Mouse (Mus musculus): ENCODE data around the gene Pax5. TPM values are rescaled to one million over a fixed set of nuclear protein-coding genes. Genes with fewer than 3 reads are reported as not detected.
"Not testable (repeated sequence)": the region's sequence is repeated elsewhere in the genome, so short reads cannot be mapped to it uniquely, and the experiment has no call there.

Gene Pax5
- 0.75 and 0.99 TPM in 2 replicates for polyA plus RNA-seq (2015; fragmentation: Nextera tagmentation; extraction: Ambion mirVana)

DNA sequence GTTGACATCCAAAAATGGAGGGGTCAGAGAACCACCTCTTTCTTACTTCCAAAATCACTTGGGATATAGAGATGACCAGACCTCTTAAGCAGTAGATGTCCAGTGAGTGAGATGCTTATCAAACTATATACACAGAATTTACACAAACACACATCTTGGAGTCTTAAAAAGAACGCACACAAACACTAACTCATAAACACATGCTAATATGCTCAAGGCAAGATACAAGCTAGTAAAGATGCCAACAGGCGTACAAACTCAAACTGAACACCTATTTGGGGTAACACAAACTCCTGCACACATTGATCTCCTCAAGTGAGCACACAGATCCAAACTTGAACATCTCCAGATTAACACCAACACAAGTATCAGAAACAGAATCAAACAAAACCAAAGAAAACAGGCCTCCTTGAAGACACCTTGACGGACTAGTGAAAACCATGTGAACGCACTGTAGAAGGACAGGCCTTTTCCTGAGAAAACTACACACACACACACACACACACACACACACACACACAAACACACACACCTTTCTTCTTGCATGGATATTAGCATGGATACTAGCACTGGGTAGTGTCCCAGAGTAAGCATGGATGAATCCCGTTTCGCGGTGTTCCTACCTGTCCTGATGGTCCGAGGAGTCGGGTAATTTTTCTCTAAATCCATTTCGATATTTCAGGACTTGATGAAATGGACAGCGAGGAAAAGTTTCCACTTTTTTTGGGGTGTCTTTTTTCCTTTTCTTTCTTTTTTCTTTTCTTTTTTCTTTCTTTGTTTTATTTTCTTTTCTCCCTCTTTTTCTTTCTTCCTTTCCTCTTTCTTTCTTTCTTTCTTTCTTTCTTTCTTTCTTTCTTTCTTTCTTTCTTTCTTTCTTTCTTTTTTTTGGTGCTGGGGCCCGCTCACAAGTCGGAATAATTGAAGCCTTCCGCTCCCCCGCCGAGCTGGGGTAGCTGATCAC lies at the start of gene Pax5:
Pax5 (minus strand) TSS at position 748 of the 961 bp plus-strand sequence.
- H3K9ac ChIP-seq (replicated peaks), result no peak within 1 kb of the TSS; the same call in 1 of the 2 replicates
- peak within 1 kb of the TSS; percentile 20 for H3K4me3 ChIP-seq (ENCODE audit: low read depth, low read length)
- no peaks in the 10 kb centered on the region for H3K9me3 ChIP-seq (ENCODE audit: low read length)
- 0 out of 2 replicates have a peak within 1 kb of the TSS, but pooled peaks have one; percentile 41 for H3K4me2 ChIP-seq (ENCODE audit: low read depth, low read length)
- 26% methylated on average over 16 of the region's 16 CpGs for WGBS (ENCODE audit: insufficient replicate concordance)
- no peak for DNase-seq
- peak within 1 kb of the TSS; percentile 16; the same call in 1 of the 2 replicates for H3K27ac ChIP-seq (ENCODE audit: low read depth)
- ATAC-seq, result no peak
- H3K4me1 ChIP-seq (ENCODE audit: insufficient read depth), result 0 out of 2 replicates have a peak, but pooled peaks cover 4% of the 10 kb centered on the region
- H3K36me3 ChIP-seq (replicated peaks; ENCODE audit: insufficient read depth, low read length), result no peaks in the 10 kb centered on the region
- TF ChIP-seq CTCF (IDR thresholded peaks at IDR 0.05; ENCODE audit: low read depth) (no peak), EP300 (IDR thresholded peaks at IDR 0.05; ENCODE audit: low read depth) (no peak)
- peaks cover 97% of the 10 kb centered on the region for H3K27me3 ChIP-seq (ENCODE audit: insufficient read depth, low read length)

GRCm38 (mm10) chr4:44757131-44757530 lies 46.8 kb upstream of the Pax5 start:
- Histone ChIP-seq H3K27ac (ENCODE audit: low read depth) (peak overlapping the region; percentile 99), H3K4me3 (ENCODE audit: low read depth, low read length) (peak overlapping the region; percentile 99), H3K9ac (replicated peaks) (peak overlapping the region; percentile 99), H3K4me2 (ENCODE audit: low read depth, low read length) (peak overlapping the region; percentile 78)
- WGBS (ENCODE audit: insufficient replicate concordance), result 4% methylated on average over 10 of the region's 10 CpGs
- not testable (repeated sequence) for H3K36me3 ChIP-seq (replicated peaks; ENCODE audit: insufficient read depth, low read length); DNase-seq; H3K27me3 ChIP-seq (ENCODE audit: insufficient read depth, low read length); H3K4me1 ChIP-seq (ENCODE audit: insufficient read depth); H3K9me3 ChIP-seq (ENCODE audit: low read length); ATAC-seq

DNA sequence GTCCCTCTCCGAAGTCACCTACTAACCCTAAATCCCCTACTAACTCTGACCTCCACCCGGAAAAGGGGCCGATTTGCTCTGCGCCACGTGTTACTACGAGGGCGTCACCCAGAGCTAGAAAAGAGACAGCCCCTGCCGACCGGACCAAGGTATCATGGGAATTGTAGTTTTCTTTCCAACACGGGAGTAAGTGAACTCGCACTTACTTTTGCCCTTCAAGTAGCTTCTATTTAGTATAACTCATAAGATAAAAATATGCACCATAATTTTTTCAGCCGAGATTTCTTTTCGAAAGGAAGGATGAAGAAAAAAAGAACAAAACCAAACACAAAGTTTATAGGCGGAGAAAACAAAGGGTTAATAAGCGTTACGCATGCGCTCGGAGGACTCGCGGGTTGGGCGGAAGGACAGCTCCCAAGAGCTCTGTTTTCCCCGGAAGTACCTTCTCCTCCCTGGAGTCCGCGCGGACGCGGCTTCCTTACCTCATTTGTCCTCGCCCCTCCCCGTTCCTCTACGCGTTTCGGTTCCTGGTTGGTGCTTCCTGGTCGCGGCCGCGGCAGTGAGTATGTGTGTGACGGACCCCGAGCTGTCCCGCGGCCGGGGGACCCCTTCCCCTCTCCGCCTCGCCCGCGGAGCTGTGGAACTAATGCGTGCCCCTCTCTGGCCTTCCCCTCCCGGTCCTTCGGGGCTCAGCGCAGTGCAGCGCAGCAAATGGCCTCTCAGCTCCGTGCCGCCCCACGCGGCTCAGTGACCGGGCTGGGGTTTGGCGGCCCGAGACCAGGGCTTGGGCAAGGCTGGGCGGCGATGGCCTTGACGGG lies 46.1 kb upstream of the Pax5 start:
- 0 out of 2 replicates have a peak, but pooled peaks cover 8% of the 10 kb centered on the region for H3K4me1 ChIP-seq (ENCODE audit: insufficient read depth)
- peak overlapping the region; percentile 78 for H3K4me2 ChIP-seq (ENCODE audit: low read depth, low read length)
- peak overlapping the region; percentile 99 for H3K27ac ChIP-seq (ENCODE audit: low read depth)
- ATAC-seq (peak; percentile 99), DNase-seq (peak; percentile 92)
- H3K9ac ChIP-seq (replicated peaks), result peak overlapping the region; percentile 99
- no peaks in the 10 kb centered on the region for H3K9me3 ChIP-seq (ENCODE audit: low read length)
- TF ChIP-seq CTCF (IDR thresholded peaks at IDR 0.05; ENCODE audit: low read depth), result no peak
- TF ChIP-seq EP300 (IDR thresholded peaks at IDR 0.05; ENCODE audit: low read depth), result peak; percentile 66
- H3K36me3 ChIP-seq (replicated peaks; ENCODE audit: insufficient read depth, low read length), result no peaks in the 10 kb centered on the region
- no peaks in the 10 kb centered on the region for H3K27me3 ChIP-seq (ENCODE audit: insufficient read depth, low read length)
- H3K4me3 ChIP-seq (ENCODE audit: low read depth, low read length), result peak overlapping the region; percentile 99
- under 1% methylated on average over 60 of the region's 60 CpGs for WGBS (ENCODE audit: insufficient replicate concordance)

DNA sequence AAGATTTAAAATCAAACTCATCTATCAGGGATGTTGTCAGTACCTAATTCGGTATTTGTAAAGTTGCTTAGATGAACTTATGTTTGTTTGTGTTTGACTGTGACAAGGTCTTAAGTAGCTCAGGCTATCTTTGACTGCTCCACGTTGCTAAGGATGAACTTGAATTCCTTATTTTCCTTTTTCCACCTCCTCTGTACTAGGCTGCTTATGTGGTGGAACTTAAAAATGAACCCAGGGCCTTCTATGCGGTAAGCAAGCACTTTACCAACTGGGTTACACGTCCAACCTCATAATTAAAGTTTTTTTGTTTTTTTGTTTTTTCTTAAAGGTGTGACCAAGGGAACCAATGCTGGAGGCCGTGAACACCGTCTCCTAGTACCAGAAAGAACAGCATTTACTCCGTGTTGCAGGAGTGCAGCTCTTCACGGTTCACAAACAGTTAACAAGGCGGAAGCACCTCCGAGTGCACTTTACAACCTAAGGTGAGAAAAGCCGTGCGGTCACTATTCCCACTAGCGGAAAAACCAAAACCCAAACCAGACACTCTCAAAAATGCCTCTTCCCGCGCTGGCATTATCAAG lies 45.4 kb upstream of the Pax5 start, which contains the start of gene Zcchc7:
Zcchc7 (plus strand) TSS at position 325 of the 581 bp plus-strand sequence.
- Histone ChIP-seq H3K9me3 (ENCODE audit: low read length) (no peaks in the 10 kb centered on the region), H3K4me1 (ENCODE audit: insufficient read depth) (0 out of 2 replicates have a peak, but pooled peaks cover 8% of the 10 kb centered on the region), H3K9ac (replicated peaks) (peak within 1 kb of the TSS; percentile 99), H3K4me2 (ENCODE audit: low read depth, low read length) (peak within 1 kb of the TSS; percentile 78), H3K4me3 (ENCODE audit: low read depth, low read length) (peak within 1 kb of the TSS; percentile 99), H3K27me3 (ENCODE audit: insufficient read depth, low read length) (no peaks in the 10 kb centered on the region), H3K27ac (ENCODE audit: low read depth) (peak within 1 kb of the TSS; percentile 99), H3K36me3 (replicated peaks; ENCODE audit: insufficient read depth, low read length) (no peaks in the 10 kb centered on the region)
- TF ChIP-seq CTCF (IDR thresholded peaks at IDR 0.05; ENCODE audit: low read depth), result no peak
- no peak for DNase-seq
- 5% methylated on average over 15 of the region's 15 CpGs for WGBS (ENCODE audit: insufficient replicate concordance)
- peak; percentile 45 for ATAC-seq

DNA sequence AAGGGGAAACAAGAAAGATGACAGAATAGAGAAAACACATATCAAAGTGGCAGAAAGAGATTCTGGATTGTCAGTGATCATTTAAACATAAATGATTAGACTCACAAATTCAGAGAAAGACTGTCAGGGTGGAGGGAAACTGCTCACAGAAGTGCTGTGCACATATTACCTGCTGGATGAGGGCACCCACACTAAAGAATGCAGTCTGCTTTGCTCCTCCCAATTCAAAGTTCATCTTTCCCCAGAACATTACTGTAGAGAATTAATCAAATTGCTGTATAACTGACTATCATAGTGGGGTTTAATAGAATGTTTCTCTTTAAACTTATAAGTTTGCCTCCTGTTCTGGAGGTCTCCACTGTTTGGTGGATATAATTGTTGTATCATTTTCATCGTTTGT lies 30.2 kb upstream of the Pax5 start:
- Histone ChIP-seq H3K27me3 (ENCODE audit: insufficient read depth, low read length) (no peaks in the 10 kb centered on the region), H3K4me2 (ENCODE audit: low read depth, low read length) (no peak overlapping the region), H3K4me3 (ENCODE audit: low read depth, low read length) (no peak overlapping the region), H3K27ac (ENCODE audit: low read depth) (no peak overlapping the region), H3K4me1 (ENCODE audit: insufficient read depth) (no peaks in the 10 kb centered on the region), H3K9ac (replicated peaks) (no peak overlapping the region), H3K9me3 (ENCODE audit: low read length) (peaks cover 2% of the 10 kb centered on the region; the same call in 1 of the 2 replicates), H3K36me3 (replicated peaks; ENCODE audit: insufficient read depth, low read length) (no peaks in the 10 kb centered on the region)
- no peak for ATAC-seq
- WGBS (ENCODE audit: insufficient replicate concordance), result 62% methylated on average over 1 of the region's 1 CpGs
- TF ChIP-seq CTCF (IDR thresholded peaks at IDR 0.05; ENCODE audit: low read depth), result no peak
- TF ChIP-seq EP300 (IDR thresholded peaks at IDR 0.05; ENCODE audit: low read depth), result no peak
- no peak for DNase-seq

All from liver, postnatal 0 days (tissue).